Mouse (Mus musculus): Measurements from ENCODE around the gene Olfr1214.
"Not testable (repeated sequence)": the region's sequence is repeated elsewhere in the genome, so short reads cannot be mapped to it uniquely, and the experiment has no call there.

Olfr1214 gene

DNA sequence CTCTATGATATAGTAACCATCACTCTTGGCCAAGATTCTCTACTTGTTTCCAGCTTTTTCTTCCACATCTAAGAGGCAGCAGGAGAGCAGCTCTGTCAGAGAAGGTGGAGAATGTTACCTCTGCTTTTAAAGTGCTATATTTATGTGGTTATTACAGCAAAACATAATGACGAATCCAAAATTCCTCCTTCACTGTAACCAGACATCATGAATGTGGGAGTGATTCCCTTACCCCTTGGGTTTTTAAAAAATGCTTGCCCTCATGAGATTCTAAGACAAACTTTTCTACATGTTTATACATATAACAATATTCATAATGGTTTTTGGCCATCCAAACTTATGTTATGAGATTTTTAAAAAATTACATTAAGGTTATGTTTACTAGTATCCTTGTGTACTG, at the start of gene Olfr1214:
TSS of gene Olfr1214 (minus strand) at position 101 of the 400 bp plus-strand sequence.
- DNase-seq (ENCODE audit: low spot score in 2 of 2): no peak

- DNase-seq (ENCODE audit: low spot score in 2 of 2): no peak
Measured at GRCm38 (mm10) chr2:89031965-89032364, 39.5 kb upstream of the Olfr1214 start, which contains the start of gene Olfr1217. Olfr1217 (minus strand) TSS chr2:89032065.

DNA sequence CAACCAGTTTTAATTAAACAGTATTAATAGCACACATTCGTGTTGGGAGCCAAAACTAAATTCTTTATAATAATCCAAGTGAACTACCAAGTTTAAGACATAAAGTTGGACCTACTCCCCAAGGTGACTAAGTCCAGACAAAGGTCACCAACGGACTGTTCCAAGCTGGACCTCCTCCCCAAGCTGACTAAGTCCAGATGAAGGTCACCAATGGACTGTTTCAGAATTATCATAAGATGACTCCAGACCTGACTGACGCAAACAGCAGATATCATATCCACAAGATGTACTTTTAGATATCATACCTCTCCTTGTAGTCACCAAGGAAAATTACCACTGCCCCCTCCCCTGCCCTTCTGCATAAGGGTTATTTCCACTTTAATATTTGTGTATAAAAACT, 29.0 kb upstream of the Olfr1214 start:
- not testable (repeated sequence) for DNase-seq (ENCODE audit: low spot score in 2 of 2)

DNA sequence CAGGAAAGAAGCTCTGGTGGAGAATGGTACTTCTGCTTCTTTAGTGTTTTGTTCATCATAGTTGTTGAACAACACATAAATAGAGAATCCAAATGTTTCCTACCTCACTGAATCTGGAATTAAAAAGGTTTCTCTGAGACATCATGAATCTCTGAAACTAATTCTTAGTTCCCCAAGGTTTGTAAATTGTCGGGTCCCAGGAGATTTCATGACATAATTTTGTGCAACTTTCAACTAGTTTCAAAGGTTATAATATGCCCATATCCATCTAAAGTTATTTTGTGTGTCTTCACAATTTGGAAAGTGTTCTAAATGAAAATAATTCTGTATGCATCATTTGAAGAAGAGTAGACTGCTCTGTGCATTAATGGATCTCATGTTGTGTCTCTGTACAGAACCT, 25.8 kb upstream of the Olfr1214 start, which contains the start of gene Olfr1216:
TSS of gene Olfr1216 (minus strand) at position 101 of the 400 bp plus-strand sequence.
- DNase-seq (ENCODE audit: low spot score in 2 of 2): no peak

DNA sequence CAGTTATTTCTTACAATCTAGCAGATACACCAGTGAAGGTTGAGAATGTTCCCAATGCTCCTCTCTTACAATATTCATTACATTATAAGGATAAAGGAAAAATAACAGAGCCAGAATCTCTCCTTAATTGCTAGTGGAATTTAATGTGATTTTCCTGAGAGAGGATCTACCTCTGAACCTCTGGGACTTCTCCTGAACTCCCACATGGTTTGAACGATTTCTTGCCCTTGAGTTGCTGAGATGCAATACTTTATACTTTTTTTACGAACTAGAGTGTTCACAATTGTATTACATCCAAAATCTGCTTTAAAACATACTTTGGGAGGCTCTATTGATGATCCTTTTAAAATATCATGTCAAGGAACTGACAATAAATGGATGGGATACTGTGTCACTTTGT, 14.4 kb upstream of the Olfr1214 start, which contains the start of gene Olfr1215:
TSS of gene Olfr1215 (minus strand) at position 101 of the 400 bp plus-strand sequence.
- no peak for DNase-seq (ENCODE audit: low spot score in 2 of 2)

DNA sequence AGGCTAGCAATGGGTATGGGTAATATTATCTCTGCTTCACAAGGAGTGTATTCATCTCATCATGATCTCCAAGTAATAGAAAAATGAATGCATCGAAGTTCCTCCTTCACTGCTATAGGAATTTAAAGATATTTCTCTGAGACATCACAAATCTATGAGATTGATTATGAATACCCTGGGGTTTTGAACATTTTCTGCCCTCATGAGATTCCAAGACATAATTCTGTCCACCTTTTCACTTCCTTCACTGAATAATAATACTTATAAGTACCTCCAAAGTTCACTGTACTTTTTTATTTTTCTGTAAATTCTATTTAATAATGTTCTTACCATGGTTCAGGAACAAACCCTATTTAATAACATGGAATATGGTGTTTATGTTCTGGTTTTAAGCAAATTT, 12.3 kb downstream of the Olfr1214 start, which contains the start of gene Gm13762:
TSS of gene Gm13762 (minus strand) at position 101 of the 400 bp plus-strand sequence.
- DNase-seq (ENCODE audit: low spot score in 2 of 2): no peak

DNA sequence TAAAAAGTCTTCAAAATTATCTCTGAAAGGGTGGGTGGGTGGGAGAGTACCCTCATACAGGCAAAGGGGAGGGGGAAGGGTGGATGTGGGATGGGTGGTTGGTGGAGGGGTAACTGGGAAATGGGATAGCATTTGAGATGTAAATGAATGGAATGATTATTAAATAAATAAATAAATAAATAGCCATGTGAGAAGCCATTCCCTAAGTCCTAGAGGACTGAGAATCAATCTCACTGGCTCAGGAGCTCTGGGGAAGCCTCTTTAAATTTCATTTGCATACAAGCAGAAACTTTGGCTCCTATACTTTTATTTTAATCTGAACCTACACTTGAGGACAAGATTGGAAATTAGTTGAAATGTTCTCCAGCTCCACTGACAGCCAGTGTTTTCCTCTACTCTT, 38.8 kb downstream of the Olfr1214 start, which contains the start of gene Olfr1212:
TSS of gene Olfr1212 (plus strand) at position 301 of the 400 bp plus-strand sequence.
- no peak for DNase-seq (ENCODE audit: low spot score in 2 of 2)

GRCm38 (mm10) chr2:88938011-88938410, 54.4 kb downstream of the Olfr1214 start, which contains the start of gene Olfr1211:
Olfr1211 (minus strand) TSS chr2:88938111.
- no peak for DNase-seq (ENCODE audit: low spot score in 2 of 2)

Data from cerebellum, postnatal 4 days (tissue).